Mouse (Mus musculus) lung, postnatal 4 days (tissue): ENCODE measurements around the gene Lca5l.
"Not testable (repeated sequence)": the region's sequence is repeated elsewhere in the genome, so short reads cannot be mapped to it uniquely, and the experiment has no call there.

ENCODE experiments used
- DNase-seq, 2 experiments: peaks; one replicate each; pipeline ENCODE4 v3.0.0; 2021

The Lca5l gene

DNA sequence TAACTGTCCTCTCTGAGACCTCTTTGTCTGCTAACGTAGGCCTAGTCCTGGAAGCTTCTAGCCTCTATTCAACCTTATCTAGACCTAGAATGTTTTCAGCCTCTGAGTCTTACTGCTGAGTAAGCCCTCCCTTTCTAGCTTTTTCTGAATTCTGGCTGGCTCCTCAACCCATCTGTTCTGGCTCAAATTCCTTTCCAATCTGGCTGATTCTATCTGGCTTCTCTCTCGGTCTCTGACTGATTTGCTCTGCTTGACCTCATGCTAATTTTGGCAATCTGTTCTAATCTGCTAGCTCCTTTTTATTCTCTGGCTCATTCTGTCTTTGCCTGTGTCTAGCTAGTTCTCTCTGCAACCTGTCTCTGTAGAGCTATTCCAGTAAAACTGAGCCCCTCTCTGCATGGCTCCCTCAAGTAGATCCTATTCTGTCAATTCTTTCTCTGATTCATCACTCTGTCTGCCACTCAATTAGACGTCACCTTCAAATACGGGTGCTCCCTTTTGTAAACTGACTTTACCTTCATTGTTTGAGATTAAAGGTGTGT lies 26.3 kb downstream of the Lca5l start:
- DNase-seq, result peak in 1 of 2 experiments; percentile 0

DNA sequence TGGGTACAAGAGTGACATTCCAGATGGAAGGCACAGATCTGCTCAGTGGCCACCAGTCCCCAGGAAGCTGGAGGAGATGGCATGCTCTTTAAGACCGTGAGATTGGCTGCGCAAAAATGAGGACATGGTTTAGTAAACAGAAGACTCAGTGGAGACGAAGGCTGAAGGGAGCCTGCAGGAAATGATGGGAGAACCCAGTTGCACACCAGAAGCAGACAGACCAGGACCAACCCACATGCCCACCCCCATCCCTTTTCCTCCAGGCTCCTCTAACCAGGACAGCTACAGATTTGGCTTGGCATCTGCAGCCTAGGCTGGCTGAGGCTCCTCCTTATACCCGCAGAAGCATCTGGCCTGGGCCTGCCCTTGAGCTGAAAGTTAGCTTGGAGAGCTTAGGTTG lies 30.7 kb downstream of the Lca5l start:
- no peak for DNase-seq

DNA sequence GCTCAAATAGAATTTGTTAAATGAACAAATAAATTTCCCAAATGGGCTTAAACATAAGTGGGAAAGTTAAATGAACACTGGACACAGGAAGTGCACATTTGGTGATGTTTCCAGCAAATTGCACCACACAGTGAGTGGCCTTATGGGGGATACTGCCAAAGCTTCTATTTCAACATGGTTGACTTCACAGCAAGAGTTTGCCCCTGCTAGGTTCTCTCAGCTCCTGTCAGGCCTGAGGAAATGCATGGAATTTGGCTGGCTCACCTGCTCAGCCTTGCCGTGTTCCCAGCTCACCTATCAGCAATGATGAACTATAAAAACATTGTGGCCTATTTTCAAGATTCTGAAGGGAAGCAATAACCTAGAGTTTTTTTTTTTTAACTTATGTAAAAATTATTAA lies 31.1 kb downstream of the Lca5l start:
- no peak for DNase-seq

DNA sequence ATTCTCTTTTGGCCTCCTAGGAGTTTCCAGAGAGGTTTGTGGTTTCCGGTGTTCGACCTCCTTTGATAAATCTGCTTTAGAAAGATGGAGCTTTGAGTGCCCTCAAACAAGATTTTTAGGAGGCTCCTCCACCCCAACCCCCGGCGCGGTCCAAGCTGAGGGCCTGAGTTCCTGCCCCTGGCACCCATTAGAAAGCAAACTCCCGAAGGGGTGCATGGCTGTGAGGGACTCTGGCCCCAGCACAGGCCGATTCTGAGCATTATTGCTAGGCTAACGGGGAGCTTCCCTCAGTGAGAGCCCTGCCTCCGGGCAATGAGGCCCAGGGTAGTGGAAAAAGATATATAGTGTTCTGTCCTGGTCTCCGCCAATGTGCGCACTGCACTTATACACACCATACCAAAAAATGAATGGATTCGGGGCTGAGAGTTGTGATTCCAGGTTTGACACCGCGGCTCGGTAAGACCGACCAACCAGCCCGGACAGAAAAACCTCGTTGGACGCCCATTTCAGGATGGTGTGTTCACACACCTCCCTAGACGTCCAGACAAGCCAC lies 32.2 kb downstream of the Lca5l start:
- DNase-seq, result no peak

DNA sequence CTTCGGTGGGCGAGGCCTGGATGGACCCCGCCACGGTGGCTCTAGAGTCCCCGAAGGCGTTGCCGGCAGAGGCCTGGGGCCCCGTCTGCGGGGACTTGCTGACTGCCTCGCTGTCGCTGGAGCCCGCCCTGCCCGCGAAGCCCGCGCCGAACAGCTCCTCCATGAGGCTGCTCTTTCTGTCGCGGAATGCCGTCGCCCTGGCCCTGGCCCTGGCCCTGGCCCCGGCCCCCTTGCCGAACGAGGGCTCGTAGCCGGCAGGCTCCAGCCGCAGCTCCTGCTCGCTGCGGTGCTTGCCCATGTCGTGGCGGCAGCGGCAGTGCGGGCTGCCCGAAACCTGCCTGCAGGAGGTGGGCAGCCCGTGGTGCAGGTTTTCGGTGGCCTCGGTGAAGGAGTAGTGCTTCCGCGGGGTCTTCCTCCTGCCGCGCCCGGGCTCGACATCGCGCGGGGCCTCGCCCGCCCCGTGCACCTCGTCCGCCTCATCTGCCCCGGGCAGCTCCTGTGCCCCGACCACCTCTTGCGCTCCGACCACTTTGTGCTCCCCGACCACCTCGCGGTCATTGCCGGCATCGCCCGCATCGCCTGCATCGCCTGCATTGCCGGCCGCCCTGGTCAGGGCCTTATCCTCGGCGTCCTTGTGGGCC lies 32.9 kb downstream of the Lca5l start:
- peak; percentile 81 to 82 for DNase-seq

DNA sequence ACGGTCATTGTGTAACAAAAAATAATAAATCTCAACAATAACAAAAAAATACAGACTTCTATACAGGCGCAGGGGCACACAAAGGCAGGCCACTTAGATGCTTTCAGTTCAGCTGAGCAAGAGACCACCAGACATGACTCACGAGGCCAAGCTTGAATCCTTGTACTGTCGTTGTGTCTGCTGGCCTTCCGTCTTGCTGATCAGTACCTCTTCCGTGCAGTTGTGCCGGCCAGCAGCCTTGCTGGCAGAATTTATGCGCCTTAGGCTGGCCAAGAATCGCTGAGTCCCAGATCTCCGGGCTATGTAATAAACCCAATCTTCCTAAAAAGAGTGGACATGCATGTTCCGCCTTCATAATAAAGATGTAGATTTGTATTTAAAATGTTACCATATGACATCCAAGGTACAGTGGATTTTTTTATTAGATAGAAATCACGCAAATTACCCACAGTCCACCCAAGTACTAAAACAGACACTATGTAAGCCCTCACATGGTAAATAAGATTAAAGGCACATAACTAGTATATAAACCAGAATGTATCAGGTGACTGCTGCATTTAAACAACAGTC lies 33.5 kb downstream of the Lca5l start:
- no peak for DNase-seq

DNA sequence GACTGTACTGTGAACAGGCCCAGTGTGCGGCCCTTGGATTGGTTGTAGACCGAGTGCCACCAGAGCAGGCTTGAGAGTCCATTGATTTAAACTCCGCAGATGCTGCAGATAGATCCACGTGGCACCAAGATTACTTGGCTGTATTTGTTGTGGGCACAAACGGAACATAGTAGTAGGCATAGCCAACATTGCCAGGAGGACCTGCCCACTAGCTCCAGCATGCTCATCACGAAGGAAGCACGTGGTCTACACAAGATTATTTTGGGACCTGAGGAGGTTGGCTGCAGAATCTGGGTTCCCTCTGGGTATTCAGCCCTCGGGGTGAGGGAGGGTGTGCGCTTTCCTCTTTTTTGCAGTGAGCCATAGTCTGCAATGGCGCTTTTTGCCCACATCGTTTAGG lies 34.9 kb downstream of the Lca5l start:
- DNase-seq, result no peak

DNA sequence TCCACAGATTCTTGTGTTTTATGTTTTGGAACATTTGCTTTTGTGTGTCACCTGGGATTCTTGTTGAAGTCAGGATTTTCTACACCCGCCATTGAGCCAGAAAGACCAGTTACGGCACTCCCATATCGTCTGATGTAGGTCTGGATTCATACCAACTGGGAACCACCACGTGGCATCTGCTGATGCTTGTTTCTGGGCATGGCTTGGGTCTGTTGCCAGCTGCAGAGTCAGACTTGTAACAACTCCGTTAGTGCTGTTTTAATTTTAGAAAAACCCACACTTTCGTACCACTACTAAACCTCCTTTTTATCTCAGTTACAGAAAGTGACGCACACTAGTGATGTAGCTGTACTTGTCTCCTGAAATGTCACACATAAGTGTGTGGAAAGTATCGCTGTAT lies 36.1 kb downstream of the Lca5l start:
- no peak for DNase-seq

DNA sequence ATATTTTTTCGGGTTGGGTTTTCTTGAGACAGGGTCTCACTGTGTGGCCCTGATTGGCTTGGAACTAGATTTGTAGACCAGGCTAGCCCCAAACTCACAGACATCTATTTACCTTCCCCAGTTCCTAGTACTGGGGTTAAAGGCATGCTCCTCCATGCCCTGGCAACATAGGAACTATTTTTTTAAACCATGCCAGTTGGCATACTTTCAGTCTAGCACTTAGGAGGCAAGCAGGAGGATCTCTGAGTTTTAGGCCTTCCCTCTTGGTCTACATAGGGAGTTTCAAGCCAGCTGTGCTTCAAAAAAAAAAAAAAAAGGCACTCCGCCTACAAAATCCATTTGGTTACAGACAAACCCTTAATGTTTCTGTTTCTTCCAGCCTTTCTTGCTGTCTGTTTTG lies 37.6 kb downstream of the Lca5l start:
- no peak for DNase-seq

DNA sequence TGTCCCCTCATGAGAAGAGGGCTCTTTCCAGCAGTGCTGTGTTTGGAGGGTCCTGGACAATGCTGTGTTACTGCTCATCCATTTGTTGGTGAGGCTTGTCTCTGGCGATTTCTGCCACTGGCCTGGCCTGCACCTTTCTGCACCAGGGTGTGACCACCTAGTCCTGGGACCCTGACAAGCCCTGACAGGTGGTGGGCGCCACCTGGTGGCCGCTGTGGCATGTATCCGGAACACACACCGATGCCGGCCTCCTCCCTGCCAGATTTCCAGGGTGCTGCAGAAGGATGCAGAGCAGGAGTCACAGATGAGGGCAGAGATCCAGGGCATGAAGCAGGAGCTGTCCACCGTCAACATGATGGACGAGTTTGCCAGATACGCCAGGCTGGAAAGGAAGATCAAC lies 40.5 kb downstream of the Lca5l start:
- peak; percentile 76 to 82 for DNase-seq

DNA sequence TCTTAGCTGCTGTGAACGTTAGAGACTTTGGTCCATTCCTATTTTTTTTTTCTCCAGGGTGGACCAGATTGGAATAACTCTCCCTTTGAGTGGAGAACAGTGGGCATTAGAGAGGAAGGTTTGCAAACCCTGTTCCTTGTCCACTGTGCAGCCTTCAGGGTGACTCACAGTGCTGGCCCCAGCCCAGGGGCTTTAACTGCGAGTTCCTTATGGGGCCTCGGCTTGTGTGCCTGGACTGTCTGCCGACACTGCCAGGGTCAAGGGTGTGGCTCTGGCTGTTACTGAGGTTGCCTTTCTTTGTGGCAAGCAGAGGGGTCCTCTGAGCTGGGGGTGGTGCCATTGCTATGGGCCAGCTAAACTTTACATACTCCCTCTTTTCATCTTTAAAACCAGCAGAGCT lies 41.1 kb downstream of the Lca5l start:
- DNase-seq, result peak; percentile 20 to 34

DNA sequence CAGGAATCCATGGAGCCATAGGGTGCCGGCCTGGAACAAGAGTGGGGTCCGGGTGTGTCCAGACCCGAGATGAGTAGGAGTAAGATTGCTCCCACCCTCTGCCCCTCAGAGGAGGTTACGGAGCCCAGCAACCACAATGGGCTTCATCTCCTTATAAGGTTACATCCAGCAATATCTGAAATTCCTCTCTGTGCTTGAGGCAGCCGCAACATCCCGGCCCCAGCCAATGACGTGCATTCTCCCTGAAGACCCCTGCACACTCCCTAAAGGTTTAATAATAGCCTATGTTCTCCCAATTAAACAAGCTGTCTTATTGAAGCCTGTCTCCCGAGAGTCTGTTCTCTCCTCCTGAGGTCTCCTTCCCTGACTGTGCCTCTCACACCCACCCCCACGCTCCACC lies 42.8 kb downstream of the Lca5l start:
- no peak for DNase-seq

DNA sequence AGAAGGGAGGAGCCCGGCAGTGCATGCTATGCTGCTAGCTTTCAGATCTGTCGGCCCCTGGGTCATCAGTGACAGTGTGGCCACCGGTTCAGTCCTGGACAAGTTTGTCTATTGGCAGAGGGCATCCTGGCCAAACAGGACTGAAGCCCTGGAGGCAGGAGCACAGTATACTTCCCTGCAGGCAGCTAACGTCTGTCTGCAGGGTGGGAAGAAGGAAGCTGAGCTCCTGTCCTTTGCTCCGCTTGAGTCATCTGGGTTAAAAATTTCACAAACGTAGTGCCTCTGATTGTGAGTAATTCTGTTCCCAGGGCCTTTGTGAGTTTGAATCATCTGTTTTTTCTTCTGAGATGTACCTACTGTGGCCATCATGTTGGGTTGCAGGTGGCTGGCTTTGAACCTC lies 43.2 kb downstream of the Lca5l start:
- DNase-seq, result no peak

DNA sequence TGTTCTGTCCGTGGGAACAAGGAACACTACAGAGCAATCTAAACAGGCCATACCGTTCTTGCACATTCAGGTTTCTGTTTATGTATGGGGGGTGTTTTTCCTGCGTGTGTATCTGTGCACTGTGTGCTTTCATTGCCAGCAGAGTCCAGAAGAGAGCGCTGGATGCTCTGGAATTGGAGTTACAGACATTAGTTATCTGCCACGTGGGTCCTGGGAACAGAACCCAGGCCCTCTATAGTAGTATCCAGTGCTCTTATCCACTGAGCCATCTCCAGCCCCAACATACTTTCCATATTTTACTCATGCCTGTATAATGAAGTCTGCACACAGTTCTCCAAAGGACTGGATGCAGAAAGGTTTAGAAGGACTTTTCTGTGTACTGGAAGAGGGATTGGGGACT lies 46.3 kb downstream of the Lca5l start:
- DNase-seq, result no peak

DNA sequence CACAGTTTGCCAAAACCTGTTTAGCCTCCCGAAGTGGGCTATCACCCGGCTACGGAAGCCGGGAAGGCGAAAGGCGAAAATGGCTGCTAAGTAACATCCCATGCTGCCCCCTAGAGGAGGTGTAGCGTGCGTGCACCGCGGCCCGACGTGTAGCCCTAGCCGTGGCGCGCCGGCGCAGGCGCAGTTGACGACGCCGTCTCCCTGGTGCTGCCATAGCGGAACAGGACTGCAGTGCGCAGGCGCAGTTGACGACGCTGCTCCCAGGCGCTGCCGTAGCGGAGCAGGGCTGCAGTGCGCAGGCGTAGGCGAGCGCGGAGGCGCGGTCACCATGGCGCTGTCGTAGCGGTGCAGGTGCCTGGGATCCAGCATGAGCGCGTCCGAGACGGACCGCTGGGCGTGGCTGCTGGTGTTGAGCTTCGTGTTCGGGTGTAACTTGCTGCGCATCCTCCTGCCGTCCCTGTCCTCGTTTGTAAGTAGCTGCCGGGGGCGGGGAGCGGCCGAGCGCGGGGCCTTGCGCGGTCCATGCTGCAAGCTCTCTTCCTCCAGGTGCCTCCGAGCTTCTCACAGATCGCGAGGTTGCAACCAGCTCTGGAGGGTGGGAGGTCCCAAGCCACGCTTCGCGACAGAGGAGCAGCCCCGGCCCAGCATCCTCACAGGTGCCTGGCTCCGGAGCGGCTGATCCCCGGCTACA lies 46.8 kb downstream of the Lca5l start, which contains the start of gene Wrb:
Gene Wrb (plus strand): TSS at position 298 of the 691 bp plus-strand sequence.
- peak; percentile 100 for DNase-seq

DNA sequence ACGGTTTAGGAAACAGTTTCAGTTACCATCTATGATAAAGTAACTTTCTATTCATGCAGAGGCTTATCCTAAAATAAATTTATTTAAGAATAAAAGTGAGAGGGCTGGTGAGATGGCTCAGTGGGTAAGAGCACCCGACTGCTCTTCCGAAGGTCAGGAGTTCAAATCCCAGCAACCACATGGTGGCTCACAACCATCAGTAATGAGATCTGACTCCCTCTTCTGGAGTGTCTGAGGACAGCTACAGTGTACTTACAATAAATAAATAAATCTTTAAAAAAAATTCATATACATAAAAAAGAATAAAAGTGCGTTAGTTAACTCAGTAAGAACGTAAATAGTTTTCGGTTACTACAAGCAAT lies 47.3 kb downstream of the Lca5l start:
- not testable (repeated sequence) for DNase-seq

DNA sequence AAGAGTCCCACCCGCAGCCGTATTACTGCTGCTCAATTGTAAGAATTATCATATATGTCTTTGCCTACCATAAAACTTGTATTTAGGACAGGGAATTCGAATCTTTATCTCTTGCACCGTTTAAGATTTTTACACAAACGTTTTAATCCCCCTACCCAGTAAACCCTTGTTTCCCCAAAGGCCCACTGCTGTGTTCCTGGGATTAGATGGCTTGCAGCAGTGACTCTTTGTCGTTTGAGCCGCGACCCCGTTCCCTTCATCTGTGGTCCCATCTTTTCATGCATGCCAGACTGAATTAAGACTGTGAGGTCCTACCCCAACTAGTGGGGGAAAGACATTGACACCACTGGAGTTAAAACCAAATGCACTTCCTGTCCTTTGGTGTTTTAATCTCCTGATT lies 63.6 kb downstream of the Lca5l start:
- DNase-seq, result no peak

DNA sequence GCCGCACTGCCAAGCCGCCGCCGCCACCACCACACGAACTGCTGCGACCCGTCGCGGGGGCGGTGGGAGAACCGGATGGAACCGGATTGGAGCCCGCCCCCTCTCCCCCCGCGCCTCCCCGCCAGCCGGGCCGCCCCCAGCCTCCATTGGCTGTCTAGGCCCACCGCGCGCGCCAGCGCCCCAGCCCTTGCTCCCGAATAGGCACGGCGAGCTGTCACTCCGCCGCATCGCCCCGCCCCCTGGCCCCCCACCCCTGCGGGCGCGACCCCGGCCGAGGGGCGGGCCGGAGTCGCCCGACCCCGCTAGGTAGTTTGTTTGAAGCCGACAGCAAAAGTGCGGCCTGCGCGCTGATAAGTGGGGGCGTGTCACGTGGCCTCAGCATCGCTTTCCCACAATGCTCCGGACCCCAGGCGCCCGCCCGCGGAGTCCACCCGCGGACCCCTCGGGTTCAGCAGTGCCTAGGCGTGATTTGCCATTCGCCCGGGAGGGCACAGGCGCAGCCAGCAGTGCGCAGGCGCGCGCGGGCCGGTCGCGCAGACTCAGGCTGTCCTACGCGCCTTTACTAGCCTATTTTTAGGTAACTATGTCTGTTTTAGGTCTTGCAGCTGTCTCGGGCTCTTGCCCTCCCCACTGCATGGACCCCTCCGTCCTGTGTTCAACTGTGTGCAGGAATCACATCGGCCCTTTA lies 64.3 kb downstream of the Lca5l start, which contains the start of gene Hmgn1:
Gene Hmgn1 (minus strand): TSS at position 73 of the 688 bp plus-strand sequence.
- peak; percentile 97 to 99 for DNase-seq

DNA sequence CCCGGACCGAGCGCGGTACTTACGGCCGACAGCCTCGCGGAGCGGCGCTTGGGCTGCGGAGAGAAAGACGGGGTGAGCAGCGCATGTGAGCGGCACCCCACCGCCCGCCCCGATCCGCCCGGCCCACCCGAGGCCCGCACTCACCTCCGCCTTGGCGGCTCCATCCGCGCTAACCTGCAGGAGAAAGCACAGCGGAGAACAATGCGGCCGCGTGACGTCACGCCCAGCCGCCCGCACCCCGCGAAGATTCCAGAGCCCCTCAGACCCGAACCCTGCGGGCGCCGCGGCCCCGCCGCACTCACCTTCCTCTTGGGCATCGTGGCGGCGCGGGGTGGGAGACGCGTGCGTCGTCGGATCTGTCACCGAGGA lies 64.8 kb downstream of the Lca5l start:
- DNase-seq, result no peak

DNA sequence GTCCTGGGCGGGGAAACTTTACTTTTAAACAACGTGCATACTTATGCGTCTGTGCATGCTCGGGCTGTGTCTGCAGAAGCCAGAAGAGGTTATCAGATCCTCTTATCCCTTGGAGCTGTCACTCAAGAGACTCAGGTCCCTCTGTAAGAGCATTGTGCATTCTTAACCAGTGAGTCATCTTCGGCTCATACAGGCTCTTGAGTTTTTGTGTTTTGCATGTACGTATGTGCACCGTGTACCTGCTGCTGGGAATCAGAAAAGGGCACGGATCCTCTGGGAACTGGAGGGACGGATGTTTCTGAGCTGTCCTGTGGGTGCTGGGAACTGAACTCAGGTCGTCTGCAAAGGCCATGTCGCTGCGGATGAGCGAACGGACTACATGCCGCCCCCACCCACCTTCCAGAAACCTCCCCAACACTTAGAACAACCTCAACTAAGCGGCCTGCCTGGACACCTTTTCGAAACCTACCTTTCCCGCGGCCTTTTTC lies 65.3 kb downstream of the Lca5l start:
- peak; percentile 35 to 41 for DNase-seq

DNA sequence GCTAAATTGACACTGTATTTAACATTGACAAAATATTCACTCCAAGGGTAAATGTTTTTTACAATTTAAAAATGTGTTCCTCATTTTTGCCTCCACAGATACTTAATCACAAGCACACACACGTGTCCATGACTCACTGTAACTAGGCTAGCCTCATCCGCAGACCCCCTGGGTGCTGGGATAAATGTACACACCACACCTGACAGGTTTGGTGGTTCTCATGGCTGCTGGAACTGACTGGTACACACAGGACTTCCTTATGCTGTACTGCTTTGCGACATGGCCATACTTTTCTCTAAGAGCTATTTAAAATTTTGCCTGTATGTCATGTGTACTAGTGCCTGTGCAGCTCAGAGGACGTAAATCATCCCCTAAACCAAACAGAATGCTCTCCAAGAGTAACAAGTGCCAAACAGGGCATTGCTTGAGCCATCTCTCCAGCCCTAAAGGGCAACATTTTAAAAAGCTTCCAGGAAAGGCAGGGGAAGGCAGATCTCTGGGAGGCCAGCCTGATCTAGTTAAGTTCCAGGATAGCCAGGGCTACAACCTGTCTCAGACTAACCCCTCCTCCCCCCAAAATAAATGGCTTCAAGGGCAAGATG lies 71.9 kb downstream of the Lca5l start:
- no peak for DNase-seq

DNA sequence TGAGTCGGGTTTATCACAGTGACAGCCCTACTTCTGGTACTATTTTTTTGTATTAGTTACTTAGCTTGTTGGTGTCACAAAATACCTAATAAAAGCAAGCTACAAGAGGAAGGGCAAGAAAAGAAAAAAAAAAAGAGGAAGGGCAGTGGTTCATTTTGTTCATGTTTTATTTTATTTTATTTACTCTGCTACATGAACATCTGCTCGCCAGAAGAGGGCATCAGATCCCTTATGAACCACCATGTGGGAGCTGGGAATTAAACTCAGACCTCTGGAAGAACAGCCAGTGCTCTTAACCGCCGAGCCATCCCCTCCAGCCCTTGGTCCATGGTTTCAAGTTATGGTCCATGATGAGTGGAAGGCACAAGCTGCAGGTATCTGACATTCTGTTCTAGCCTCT lies 77.3 kb downstream of the Lca5l start:
- DNase-seq, result no peak

DNA sequence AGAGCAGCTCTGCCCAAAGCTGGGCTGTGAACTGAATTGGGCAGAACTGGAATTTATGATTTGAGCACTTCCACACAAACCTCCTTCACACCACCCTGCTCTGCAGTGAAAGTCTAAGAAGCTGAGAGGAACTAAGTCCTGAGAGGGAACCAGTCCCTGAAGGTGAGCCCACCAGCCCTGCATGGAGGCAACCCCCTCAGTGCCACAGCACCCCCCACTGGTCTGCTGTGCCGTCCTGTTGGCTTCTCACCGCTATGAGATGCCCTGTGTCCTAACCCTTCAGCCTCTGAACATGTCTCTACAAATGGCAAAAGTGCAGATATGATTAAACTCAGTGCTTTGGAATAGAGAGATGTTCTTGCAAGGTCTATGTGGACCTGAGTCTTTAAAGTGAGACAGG lies 79.3 kb downstream of the Lca5l start:
- DNase-seq, result no peak
